Mouse (Mus musculus) megakaryocyte, embryonic 14.5 days (primary cell): ENCODE data around the gene Git2.

Experiments used
- FLI1 ChIP-seq: IDR thresholded peaks from 2 replicates; pipeline ENCODE4 v1.6.1; 2012; ENCODE audit warnings: low read length, inconsistent platforms, mixed read lengths
- GATA1 ChIP-seq: IDR thresholded peaks from 3 replicates; pipeline ENCODE4 v1.6.1; 2012; ENCODE audit warnings: mixed read lengths, low read length, inconsistent platforms, borderline replicate concordance

DNA sequence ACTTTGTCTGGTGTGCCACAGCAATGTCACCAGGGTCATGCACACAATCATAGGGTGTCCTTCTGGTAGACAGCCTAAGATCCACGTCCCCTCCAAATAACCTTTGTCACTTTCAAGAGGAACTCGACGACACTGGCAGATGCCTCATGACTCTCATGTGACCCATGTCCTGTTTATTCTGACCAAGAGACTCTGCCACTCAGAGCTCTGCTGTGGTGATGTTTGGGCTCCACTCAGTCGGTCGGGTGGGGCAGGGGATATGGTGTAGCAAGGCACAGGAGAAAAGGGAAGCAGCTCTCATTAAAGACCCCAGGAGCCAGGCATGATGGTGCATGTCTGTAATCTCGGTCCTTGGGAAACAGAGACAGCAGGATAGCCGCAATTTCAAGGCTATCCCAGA is 76.3 kb downstream of the Git2 start:
- TF ChIP-seq GATA1: no peak
- no peak for TF ChIP-seq FLI1
